Mouse (Mus musculus): ENCODE data around the gene Ank3.

DNA sequence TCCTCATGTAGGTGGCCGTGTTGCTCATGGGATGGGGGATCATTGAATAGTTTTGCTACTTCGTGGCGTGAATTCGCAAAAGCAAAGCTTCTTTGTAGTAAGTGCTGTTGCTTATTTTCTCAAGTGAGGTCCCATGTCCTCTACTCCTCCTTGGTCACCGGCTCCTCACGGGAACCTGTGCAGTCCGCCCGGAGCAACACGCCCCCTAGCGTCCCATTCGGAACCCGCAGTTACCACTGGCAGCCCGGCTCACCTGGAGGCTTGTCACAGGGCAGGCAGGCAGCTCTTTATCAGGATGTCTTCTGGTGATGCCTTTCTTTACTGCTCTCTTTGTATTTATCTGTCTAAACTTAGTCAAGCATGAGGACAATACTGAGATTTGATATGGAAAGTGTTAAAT is 157.7 kb downstream of the Ank3 start:
- TF ChIP-seq CTCF (IDR thresholded peaks at IDR 0.05; ENCODE audit: low read depth) = peak; percentile 65
- no peak for TF ChIP-seq EP300 (IDR thresholded peaks at IDR 0.05; ENCODE audit: low read depth)
